Mouse (Mus musculus): ENCODE measurements around the gene Ifna4.
"Not testable (repeated sequence)": the region's sequence is repeated elsewhere in the genome, so short reads cannot be mapped to it uniquely, and the experiment has no call there.

Gene Ifna4

GRCm38 (mm10) chr4:88841438-88841911 is at the start of gene Ifna4:
Ifna4 (plus strand) TSS chr4:88841861.
- no peak for DNase-seq (ENCODE audit: extremely low read depth, low read depth, low spot score)

GRCm38 (mm10) chr4:88793936-88794675 is 47.6 kb upstream of the Ifna4 start, which contains the start of gene Gm13275:
Gm13275 (plus strand) TSS chr4:88794487.
- DNase-seq (ENCODE audit: extremely low read depth, low read depth, low spot score) = not testable (repeated sequence)

GRCm38 (mm10) chr4:88797097-88797496 is 44.6 kb upstream of the Ifna4 start, which contains the start of gene Gm13279:
Gm13279 (plus strand) TSS chr4:88797397.
- not testable (repeated sequence) for DNase-seq (ENCODE audit: extremely low read depth, low read depth, low spot score)

- DNase-seq (ENCODE audit: extremely low read depth, low read depth, low spot score) = not testable (repeated sequence)
Measured at GRCm38 (mm10) chr4:88799365-88799764, 42.3 kb upstream of the Ifna4 start, which contains the start of gene Gm13285. Gm13285 (plus strand) TSS chr4:88799665.

- DNase-seq (ENCODE audit: extremely low read depth, low read depth, low spot score) = not testable (repeated sequence)
Measured at GRCm38 (mm10) chr4:88802954-88803353, 38.7 kb upstream of the Ifna4 start, which contains the start of gene Gm13287. Gm13287 (plus strand) TSS chr4:88803254.

GRCm38 (mm10) chr4:88805231-88805630 is 36.4 kb upstream of the Ifna4 start, which contains the start of gene Gm13288:
Gm13288 (plus strand) TSS chr4:88805531.
- not testable (repeated sequence) for DNase-seq (ENCODE audit: extremely low read depth, low read depth, low spot score)

- DNase-seq (ENCODE audit: extremely low read depth, low read depth, low spot score) = not testable (repeated sequence)
Measured at GRCm38 (mm10) chr4:88805761-88806160, 35.9 kb upstream of the Ifna4 start.

GRCm38 (mm10) chr4:88815928-88816327 is 25.7 kb upstream of the Ifna4 start, which contains the start of gene Ifna7:
Ifna7 (plus strand) TSS chr4:88816228.
- no peak for DNase-seq (ENCODE audit: extremely low read depth, low read depth, low spot score)

GRCm38 (mm10) chr4:88819659-88820058 is 22.0 kb upstream of the Ifna4 start, which contains the start of gene Ifna11:
Ifna11 (plus strand) TSS chr4:88819959.
- no peak for DNase-seq (ENCODE audit: extremely low read depth, low read depth, low spot score)

- DNase-seq (ENCODE audit: extremely low read depth, low read depth, low spot score) = no peak
Measured at GRCm38 (mm10) chr4:88822995-88823394, 18.7 kb upstream of the Ifna4 start.

GRCm38 (mm10) chr4:88827116-88827515 is 14.5 kb upstream of the Ifna4 start, which contains the start of gene Ifna6:
Ifna6 (plus strand) TSS chr4:88827416.
- not testable (repeated sequence) for DNase-seq (ENCODE audit: extremely low read depth, low read depth, low spot score)

- DNase-seq (ENCODE audit: extremely low read depth, low read depth, low spot score) = no peak
Measured at GRCm38 (mm10) chr4:88830523-88830922, 11.1 kb upstream of the Ifna4 start.

GRCm38 (mm10) chr4:88835225-88835624 is 6.4 kb upstream of the Ifna4 start, which contains the start of gene Ifna5:
Ifna5 (plus strand) TSS chr4:88835525.
- not testable (repeated sequence) for DNase-seq (ENCODE audit: extremely low read depth, low read depth, low spot score)

- no peak for DNase-seq (ENCODE audit: extremely low read depth, low read depth, low spot score)
Measured at GRCm38 (mm10) chr4:88838828-88839227, 2.8 kb upstream of the Ifna4 start.

- no peak for DNase-seq (ENCODE audit: extremely low read depth, low read depth, low spot score)
Measured at GRCm38 (mm10) chr4:88840058-88840457, 1.6 kb upstream of the Ifna4 start.

GRCm38 (mm10) chr4:88845334-88845733 is 3.7 kb downstream of the Ifna4 start:
- DNase-seq (ENCODE audit: extremely low read depth, low read depth, low spot score) = no peak

GRCm38 (mm10) chr4:88849698-88850097 is 8.0 kb downstream of the Ifna4 start, which contains the start of gene Ifna1:
Ifna1 (plus strand) TSS chr4:88850087.
- DNase-seq (ENCODE audit: extremely low read depth, low read depth, low spot score) = no peak

- no peak for DNase-seq (ENCODE audit: extremely low read depth, low read depth, low spot score)
Measured at GRCm38 (mm10) chr4:88851026-88851763, 9.5 kb downstream of the Ifna4 start.

- DNase-seq (ENCODE audit: extremely low read depth, low read depth, low spot score) = no peak
Measured at GRCm38 (mm10) chr4:88859214-88859613, 17.6 kb downstream of the Ifna4 start.

- no peak for DNase-seq (ENCODE audit: extremely low read depth, low read depth, low spot score)
Measured at GRCm38 (mm10) chr4:88863309-88863708, 21.6 kb downstream of the Ifna4 start.

GRCm38 (mm10) chr4:88864599-88864998 is 22.9 kb downstream of the Ifna4 start:
- DNase-seq (ENCODE audit: extremely low read depth, low read depth, low spot score) = no peak
